Mouse (Mus musculus): ENCODE measurements at regions not wholly inside any gene's neighbourhood (a gene's known extent, or its start where the extent isn't known, plus 50 kb on each side); places are given as distances from the start of the nearest gene placed in this dataset.

GRCm38 (mm10) chr16:70244963-70245362 is 68.8 kb upstream of the Gbe1 start:
- TF ChIP-seq POLR2A (IDR thresholded peaks at IDR 0.05; ENCODE audit: extremely low read depth, insufficient read depth, low read length) (no peak), CTCF (IDR thresholded peaks at IDR 0.05; ENCODE audit: extremely low read depth, insufficient read depth, low read length) (no peak)

All from cortical plate, adult 2 months (tissue).